Mouse (Mus musculus) liver, adult 2 months (tissue): ENCODE measurements at regions not wholly inside any gene's neighbourhood (a gene's known extent, or its start where the extent isn't known, plus 50 kb on each side); places are given as distances from the start of the nearest gene placed in this dataset.

Source experiments
- DNase-seq: peaks from one replicate; pipeline ENCODE4 v3.0.0-alpha.2; 2011; ENCODE audit warnings: low read depth, low spot score; ENCODE audit errors: extremely low read depth
- H3K27ac ChIP-seq: fragments of 200-500 bp; replicated peaks from 2 replicates; pipeline ENCODE4 v1.5.1; 2012; ENCODE audit warnings: low read depth, mild to moderate bottlenecking, control low read depth, inconsistent platforms, low read length; ENCODE audit not compliant: insufficient read depth
- H3K27me3 ChIP-seq: fragments of 200-500 bp; 2 replicates; pipeline ENCODE4 v1.6.1; 2012; ENCODE audit warnings: mild to moderate bottlenecking, moderate library complexity, low read length, inconsistent platforms; ENCODE audit not compliant: control insufficient read depth, insufficient read depth
- H3K36me3 ChIP-seq: fragments of 200-500 bp; 2 replicates; pipeline ENCODE4 v1.6.1; 2012; ENCODE audit warnings: low read length, inconsistent platforms; ENCODE audit not compliant: control insufficient read depth, insufficient read depth
- H3K4me1 ChIP-seq: fragments of 200-500 bp; 2 replicates; pipeline ENCODE4 v1.6.1; 2011; ENCODE audit warnings: low read length; ENCODE audit not compliant: control insufficient read depth, insufficient read depth
- H3K4me3 ChIP-seq: fragments of 200-500 bp; 2 replicates; pipeline ENCODE4 v1.5.1; 2011; ENCODE audit warnings: low read depth, mild to moderate bottlenecking, control low read depth, low read length, moderate library complexity; ENCODE audit not compliant: insufficient read depth
- H3K79me2 ChIP-seq: fragments of 200-500 bp; 2 replicates; pipeline ENCODE4 v1.6.1; 2012; ENCODE audit warnings: inconsistent platforms, mild to moderate bottlenecking, low read length, moderate library complexity; ENCODE audit not compliant: control insufficient read depth, insufficient read depth
- H3K9ac ChIP-seq: fragments of 200-500 bp; 2 replicates; pipeline ENCODE4 v1.6.1; 2012; ENCODE audit warnings: low read depth, mild to moderate bottlenecking, control low read depth, inconsistent platforms, low read length
- CTCF ChIP-seq: fragments of 200-500 bp; IDR thresholded peaks from 2 replicates; pipeline ENCODE4 v1.5.1; 2011; ENCODE audit warnings: low read depth, low read length, control low read depth
- POLR2A ChIP-seq: fragments of 200-500 bp; IDR thresholded peaks from 2 replicates; pipeline ENCODE4 v1.6.1; 2011; ENCODE audit warnings: low read length, control low read depth; ENCODE audit not compliant: insufficient read depth; ENCODE audit errors: extremely low read depth
- WGBS: fragments of 180-500 bp; shearing (Covaris S2); methylation state at CpG from one replicate; pipeline ENCODE4 v1.1.7; 2018; 5-methylcytosine and 5-hydroxymethylcytosine counted together

DNA sequence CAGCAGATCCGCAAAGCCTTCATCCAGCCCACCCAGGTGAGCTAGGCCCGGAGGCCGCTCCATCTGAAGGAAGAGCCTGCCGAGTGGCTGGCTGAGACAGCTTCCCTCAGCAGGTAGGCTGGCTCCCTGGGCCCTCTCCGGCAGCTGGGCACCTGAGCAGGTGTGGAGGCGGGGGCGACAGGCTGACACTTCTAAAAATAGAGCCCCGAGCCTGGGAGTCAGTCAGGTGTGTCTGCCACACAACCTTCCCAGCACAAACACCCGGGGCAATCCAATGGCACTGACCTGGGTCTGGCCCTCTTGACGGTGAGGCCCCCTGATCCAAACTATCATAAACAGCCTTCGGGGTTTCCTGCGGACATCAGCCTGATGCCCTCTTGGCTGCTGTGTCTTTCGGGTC lies 58.5 kb downstream of the Zfp36l2 start:
- Histone ChIP-seq H3K36me3 (no peaks in the 10 kb centered on the region), H3K4me1 (no peaks in the 10 kb centered on the region), H3K27ac (no peak overlapping the region), H3K27me3 (no peaks in the 10 kb centered on the region), H3K79me2 (no peaks in the 10 kb centered on the region), H3K4me3 (no peak overlapping the region), H3K9ac (no peak overlapping the region)
- DNase-seq: no peak
- 94% methylated on average over 13 of the region's 13 CpGs for WGBS
- TF ChIP-seq POLR2A (no peak), CTCF (no peak)

DNA sequence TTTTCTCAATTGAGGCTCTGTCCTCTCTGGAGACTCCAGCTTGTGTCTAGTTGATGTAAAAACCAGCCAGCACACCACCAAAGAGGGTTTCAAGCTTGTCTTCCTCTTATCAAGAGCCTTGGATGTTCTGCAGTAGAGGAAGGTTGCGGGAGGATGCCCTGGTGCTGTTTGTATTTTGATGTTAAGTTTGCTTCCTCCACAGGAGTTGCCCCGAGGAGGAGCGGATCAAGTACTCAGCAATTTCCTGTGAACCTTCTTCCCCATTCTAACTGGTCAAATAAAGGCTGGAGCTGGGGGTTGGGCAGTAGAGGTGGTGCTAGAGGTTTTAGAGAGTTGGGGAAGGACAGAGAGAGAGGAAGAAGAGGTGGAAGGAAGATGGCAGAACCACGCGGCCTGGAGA lies 59.5 kb downstream of the Zfp36l2 start:
- TF ChIP-seq CTCF (no peak), POLR2A (no peak)
- no peaks in the 10 kb centered on the region for H3K79me2 ChIP-seq

DNA sequence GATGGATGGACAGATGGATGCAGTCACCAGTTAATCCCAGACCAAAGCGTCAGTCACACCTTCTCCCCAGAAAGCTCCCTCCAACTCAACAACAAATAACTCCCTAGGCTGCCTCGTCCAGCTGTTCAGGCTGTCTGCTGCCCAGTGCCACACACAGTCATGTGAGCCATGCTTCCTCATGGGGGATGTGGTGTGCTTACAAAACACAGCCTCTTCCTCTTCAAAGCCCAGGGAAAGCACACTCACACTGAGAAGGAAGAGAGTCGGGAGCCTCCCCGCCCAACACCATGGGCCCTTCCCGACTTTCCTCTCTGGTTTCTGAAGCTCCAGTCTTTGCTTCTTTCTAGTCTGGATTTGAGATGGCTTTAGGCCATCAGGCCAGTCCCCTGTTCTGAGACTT lies 61.6 kb downstream of the Zfp36l2 start:
- H3K79me2 ChIP-seq: no peaks in the 10 kb centered on the region
- 61% methylated on average over 5 of the region's 5 CpGs for WGBS
- no peak overlapping the region for H3K27ac ChIP-seq
- H3K4me3 ChIP-seq: no peak overlapping the region
- H3K9ac ChIP-seq: no peak overlapping the region
- no peak for TF ChIP-seq CTCF
- TF ChIP-seq POLR2A: no peak
- no peaks in the 10 kb centered on the region for H3K27me3 ChIP-seq
- no peaks in the 10 kb centered on the region for H3K36me3 ChIP-seq
- peak; percentile 33 for DNase-seq
- H3K4me1 ChIP-seq: no peaks in the 10 kb centered on the region

More for the DNA sequence above, 59.5 kb downstream of the Zfp36l2 start:
- no peaks in the 10 kb centered on the region for H3K4me1 ChIP-seq
- no peaks in the 10 kb centered on the region for H3K36me3 ChIP-seq
- no peak for DNase-seq
- no peak overlapping the region for H3K4me3 ChIP-seq
- H3K9ac ChIP-seq: no peak overlapping the region
- no peak overlapping the region for H3K27ac ChIP-seq
- 77% methylated on average over 5 of the region's 5 CpGs for WGBS
- H3K27me3 ChIP-seq: no peaks in the 10 kb centered on the region

DNA sequence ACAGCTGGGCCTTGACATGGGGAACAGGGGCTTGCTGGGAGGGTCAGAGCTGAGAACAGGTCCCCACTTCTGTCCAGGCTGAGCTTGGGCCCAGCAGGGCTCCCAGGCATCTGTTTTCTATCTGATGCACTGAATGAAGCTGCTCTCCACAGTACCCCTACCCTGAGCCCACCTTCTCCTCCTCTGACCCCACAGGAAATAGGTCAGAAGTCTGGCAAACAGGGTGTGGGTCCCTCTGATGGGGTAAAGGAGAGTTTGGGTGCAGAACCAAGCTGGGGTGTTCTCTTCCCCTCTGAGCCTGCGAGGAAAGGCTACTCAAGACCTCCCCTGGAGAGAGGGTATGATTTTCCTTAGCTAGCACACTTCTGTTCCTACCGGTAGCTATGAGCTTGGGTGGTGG lies 64.6 kb downstream of the Zfp36l2 start:
- Histone ChIP-seq H3K27ac (no peak overlapping the region), H3K79me2 (no peaks in the 10 kb centered on the region), H3K4me3 (no peak overlapping the region), H3K36me3 (no peaks in the 10 kb centered on the region), H3K27me3 (no peaks in the 10 kb centered on the region), H3K4me1 (no peaks in the 10 kb centered on the region), H3K9ac (no peak overlapping the region)
- DNase-seq: no peak
- TF ChIP-seq CTCF (no peak), POLR2A (no peak)
- 96% methylated on average over 2 of the region's 2 CpGs for WGBS

DNA sequence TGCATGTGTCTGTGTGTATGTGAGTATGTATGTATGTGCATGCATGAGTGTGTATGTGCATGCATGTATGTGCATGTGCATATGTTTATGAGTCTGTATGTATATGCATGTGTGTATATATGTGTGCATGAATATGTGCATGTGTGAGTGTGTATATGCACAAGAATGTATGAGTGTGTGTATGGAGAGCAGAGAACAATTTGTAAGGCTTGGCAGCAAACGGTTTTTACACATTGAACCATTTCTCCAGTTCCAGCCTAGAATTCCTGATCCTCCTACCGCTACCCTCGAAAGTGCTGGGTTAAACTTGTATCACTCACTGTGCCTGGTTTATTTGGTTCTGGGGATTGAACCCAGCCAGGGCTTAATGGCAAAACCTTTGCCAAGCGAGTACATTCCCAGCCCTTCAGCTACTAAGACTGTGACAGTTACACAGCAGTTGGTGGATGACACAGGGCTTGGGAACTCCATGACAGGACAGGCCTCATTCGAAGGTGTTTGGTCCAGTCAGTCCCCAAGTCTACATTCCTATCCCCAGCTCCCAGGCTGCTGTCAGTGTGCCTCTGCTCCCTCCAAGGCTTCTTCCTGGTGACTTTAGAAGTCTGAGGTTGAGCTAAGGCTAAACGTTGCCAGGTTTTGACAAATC lies 65.1 kb downstream of the Zfp36l2 start:
- WGBS: 92% methylated on average over 6 of the region's 6 CpGs
- H3K36me3 ChIP-seq: no peaks in the 10 kb centered on the region
- no peak overlapping the region for H3K9ac ChIP-seq
- H3K4me1 ChIP-seq: no peaks in the 10 kb centered on the region
- TF ChIP-seq CTCF (no peak), POLR2A (no peak)
- H3K4me3 ChIP-seq: no peak overlapping the region
- no peak overlapping the region for H3K27ac ChIP-seq
- no peaks in the 10 kb centered on the region for H3K79me2 ChIP-seq
- no peaks in the 10 kb centered on the region for H3K27me3 ChIP-seq
- DNase-seq: no peak

DNA sequence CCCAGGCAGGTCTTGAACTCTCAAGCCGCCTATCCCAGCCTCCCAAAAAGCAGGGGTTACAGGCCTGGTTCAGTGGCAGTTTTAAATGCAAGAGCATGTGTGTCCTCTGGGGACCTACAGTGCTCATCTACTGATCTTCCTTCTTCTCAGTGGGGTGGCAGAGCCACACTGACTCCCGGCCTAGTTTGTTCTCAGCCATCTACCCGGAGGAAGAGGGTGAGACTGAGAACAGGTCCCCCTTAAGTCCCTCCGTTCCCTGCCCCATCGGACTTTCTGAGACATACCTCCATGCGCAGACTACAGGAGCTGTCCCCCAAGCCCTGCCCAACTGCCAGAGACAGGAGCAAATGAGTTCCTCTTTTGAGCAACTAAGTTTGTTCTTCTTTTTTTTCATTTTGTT lies 66.5 kb downstream of the Zfp36l2 start:
- no peak overlapping the region; the same call in 1 of the 2 replicates for H3K4me3 ChIP-seq
- TF ChIP-seq CTCF (no peak), POLR2A (no peak)
- WGBS: 85% methylated on average over 6 of the region's 6 CpGs
- H3K27me3 ChIP-seq: no peaks in the 10 kb centered on the region
- H3K36me3 ChIP-seq: no peaks in the 10 kb centered on the region
- no peak overlapping the region for H3K9ac ChIP-seq
- peaks cover 10% of the 10 kb centered on the region; the same call in 1 of the 2 replicates for H3K4me1 ChIP-seq
- no peaks in the 10 kb centered on the region for H3K79me2 ChIP-seq
- no peak overlapping the region for H3K27ac ChIP-seq
- no peak for DNase-seq
